ENCODE assay signal across 22 mouse cellular contexts in the genomic region with DNA sequence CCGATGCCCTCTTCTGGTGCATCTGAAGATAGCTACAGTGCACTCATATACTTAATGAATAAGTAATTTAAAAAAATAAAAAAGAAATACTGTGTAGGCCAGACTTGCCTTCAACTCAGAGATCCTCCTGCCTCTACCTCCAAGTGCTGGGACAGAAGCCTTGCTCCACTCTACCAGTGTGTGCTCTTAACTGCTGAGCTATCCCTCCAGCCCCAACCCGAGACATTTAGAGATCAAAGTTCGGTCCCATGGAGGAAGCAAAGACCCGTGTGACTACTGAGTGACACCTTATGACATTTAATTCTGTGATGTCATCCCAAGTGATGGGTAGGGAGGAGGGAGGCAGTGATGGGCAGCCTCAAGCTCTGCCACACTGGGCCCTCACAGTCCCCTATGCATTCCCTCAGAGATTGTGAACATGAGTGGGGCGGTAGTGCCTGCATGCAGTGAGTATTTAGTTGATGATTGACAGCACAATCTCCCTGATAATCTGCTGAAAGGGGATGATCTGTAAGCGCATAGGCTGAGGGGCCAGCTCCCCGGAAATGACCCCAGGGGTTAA. TPM values are rescaled to one million over a fixed set of nuclear protein-coding genes. Genes with fewer than 3 reads are reported as not detected.
"Had no signal": no experiment of that assay in that cellular context is flagged by ENCODE, and none has a peak within 500 bp of the region (broad histone marks: within the 10 kb centered on the region; RNA-seq: fewer than 3 reads in every experiment).

No protein-coding gene starts in this region.

- H3K4me2 ChIP-seq: lung, embryonic 14.5 days; neural tube, embryonic 13.5 days; neural tube, embryonic 15.5 days had no signal

- ATAC-seq: midbrain, embryonic 16.5 days had no signal

- H3K27ac ChIP-seq: midbrain, embryonic 10.5 days; neural tube, embryonic 13.5 days; neural tube, embryonic 15.5 days had no signal

- H3K36me3 ChIP-seq: midbrain, embryonic 10.5 days; neural tube, embryonic 13.5 days; neural tube, embryonic 15.5 days had no signal

- H3K27me3 ChIP-seq: neural tube, embryonic 13.5 days; neural tube, embryonic 15.5 days had no signal

- H3K4me3 ChIP-seq: midbrain, embryonic 10.5 days; myocyte; neural tube, embryonic 13.5 days; neural tube, embryonic 15.5 days had no signal

- H3K9me3 ChIP-seq: midbrain, embryonic 10.5 days; neural tube, embryonic 13.5 days; neural tube, embryonic 15.5 days had no signal

- DNase-seq: lung, adult 18-20 months; lung, embryonic 14.5 days; lung, postnatal 10 days; lung, postnatal 4 days; midbrain, embryonic 14.5 days; retina, postnatal 1 day; right cerebral cortex, adult 18-20 months; right cerebral cortex, postnatal 25 days; right cerebral cortex, postnatal 4 days; spleen, adult 18-20 months; thymus, adult 18-20 months; thymus, postnatal 14 days; thymus, postnatal 36 days had no signal

- H3K9ac ChIP-seq: lung, embryonic 14.5 days; neural tube, embryonic 13.5 days; neural tube, embryonic 15.5 days had no signal

RNA-seq across cellular contexts. Expression of a gene that starts 44.8 kb away (rescaled TPM):
- polyA plus RNA-seq: liver, embryonic 16.5 days; lung, embryonic 14.5 days; lung, embryonic 16.5 days; midbrain, embryonic 16.5 days; neural tube, embryonic 11.5 days; neural tube, embryonic 13.5 days; stomach, embryonic 14.5 days had no signal

RNA-seq across cellular contexts. Expression of a gene that starts 58.2 kb away (rescaled TPM):
- polyA plus RNA-seq: midbrain, embryonic 14.5 days had no signal
